Mouse (Mus musculus): ENCODE results near the gene Zbtb20.

Gene Zbtb20

GRCm38 (mm10) chr16:43443034-43443433 lies 567.4 kb downstream of the Zbtb20 start:
- no peak for DNase-seq (ENCODE audit: low read depth, low spot score)

- no peak for DNase-seq (ENCODE audit: low read depth, low spot score)
Measured at GRCm38 (mm10) chr16:43448141-43448981, 572.7 kb downstream of the Zbtb20 start.

GRCm38 (mm10) chr16:43454370-43454934 lies 578.8 kb downstream of the Zbtb20 start:
- no peak for DNase-seq (ENCODE audit: low read depth, low spot score)

GRCm38 (mm10) chr16:43456446-43457172 lies 580.9 kb downstream of the Zbtb20 start:
- no peak for DNase-seq (ENCODE audit: low read depth, low spot score)

- DNase-seq (ENCODE audit: low read depth, low spot score) = no peak
Measured at GRCm38 (mm10) chr16:43457814-43458213, 582.1 kb downstream of the Zbtb20 start.

GRCm38 (mm10) chr16:43458726-43459223 lies 583.1 kb downstream of the Zbtb20 start:
- no peak for DNase-seq (ENCODE audit: low read depth, low spot score)

- no peak for DNase-seq (ENCODE audit: low read depth, low spot score)
Measured at GRCm38 (mm10) chr16:43461745-43462378, 586.2 kb downstream of the Zbtb20 start.

GRCm38 (mm10) chr16:43462470-43463455 lies 587.1 kb downstream of the Zbtb20 start:
- DNase-seq (ENCODE audit: low read depth, low spot score) = no peak

GRCm38 (mm10) chr16:43463684-43464475 lies 588.2 kb downstream of the Zbtb20 start:
- no peak for DNase-seq (ENCODE audit: low read depth, low spot score)

GRCm38 (mm10) chr16:43464476-43465080 lies 588.9 kb downstream of the Zbtb20 start:
- peak; percentile 30 for DNase-seq (ENCODE audit: low read depth, low spot score)

- DNase-seq (ENCODE audit: low read depth, low spot score) = no peak
Measured at GRCm38 (mm10) chr16:43465368-43465839, 589.7 kb downstream of the Zbtb20 start.

- DNase-seq (ENCODE audit: low read depth, low spot score) = no peak
Measured at GRCm38 (mm10) chr16:43465921-43466748, 590.5 kb downstream of the Zbtb20 start.

GRCm38 (mm10) chr16:43466749-43467065 lies 591.0 kb downstream of the Zbtb20 start:
- DNase-seq (ENCODE audit: low read depth, low spot score) = no peak

- DNase-seq (ENCODE audit: low read depth, low spot score) = no peak
Measured at GRCm38 (mm10) chr16:43471060-43471459, 595.4 kb downstream of the Zbtb20 start.

GRCm38 (mm10) chr16:43474941-43475728 lies 599.5 kb downstream of the Zbtb20 start:
- DNase-seq (ENCODE audit: low read depth, low spot score) = no peak

- DNase-seq (ENCODE audit: low read depth, low spot score) = no peak
Measured at GRCm38 (mm10) chr16:43476921-43477320, 601.2 kb downstream of the Zbtb20 start.

- no peak for DNase-seq (ENCODE audit: low read depth, low spot score)
Measured at GRCm38 (mm10) chr16:43478352-43478751, 602.7 kb downstream of the Zbtb20 start.

GRCm38 (mm10) chr16:43480532-43480931 lies 604.9 kb downstream of the Zbtb20 start:
- DNase-seq (ENCODE audit: low read depth, low spot score) = no peak

All from ZHBTc4 (cell line).